Mouse (Mus musculus) limb, embryonic 13.5 days (tissue): ENCODE data around the gene Gab3. TPM values are rescaled to one million over a fixed set of nuclear protein-coding genes. Genes with fewer than 3 reads are reported as not detected.
"Not testable (repeated sequence)": the region's sequence is repeated elsewhere in the genome, so short reads cannot be mapped to it uniquely, and the experiment has no call there.

ENCODE experiments used
- ATAC-seq: fragments of 200-750 bp; cut with Nextera tagmentation; 2 replicates; pipeline ENCODE4 v1.8.0; 2017; ENCODE audit warnings: low read depth, moderate number of reproducible peaks, moderate TSS enrichment; ENCODE audit not compliant: low FRiP score
- H3K27ac ChIP-seq: fragments of 300-500 bp; sonication (generic); 2 replicates; pipeline ENCODE4 v1.5.1; 2015; ENCODE audit warnings: inconsistent platforms, mild to moderate bottlenecking, moderate library complexity
- H3K27me3 ChIP-seq: fragments of 300-500 bp; sonication (generic); 2 replicates; pipeline ENCODE4 v1.6.1; 2015; ENCODE audit warnings: mild to moderate bottlenecking, inconsistent platforms
- H3K36me3 ChIP-seq: fragments of 300-500 bp; sonication (generic); 2 replicates; pipeline ENCODE4 v1.6.1; 2015; ENCODE audit warnings: inconsistent platforms, mild to moderate bottlenecking, moderate library complexity
- H3K4me1 ChIP-seq: fragments of 300-500 bp; sonication (generic); 2 replicates; pipeline ENCODE4 v1.6.1; 2015; ENCODE audit warnings: inconsistent platforms
- H3K4me2 ChIP-seq: fragments of 300-500 bp; sonication (generic); replicated peaks from 2 replicates; pipeline ENCODE4 v1.6.1; 2015; ENCODE audit warnings: inconsistent platforms, mild to moderate bottlenecking, moderate library complexity
- H3K4me3 ChIP-seq: fragments of 300-500 bp; sonication (generic); 2 replicates; pipeline ENCODE4 v1.5.1; 2015; ENCODE audit warnings: moderate library complexity, mild to moderate bottlenecking, inconsistent platforms
- H3K9ac ChIP-seq: fragments of 300-500 bp; sonication (generic); 2 replicates; pipeline ENCODE4 v1.6.1; 2015; ENCODE audit warnings: mild to moderate bottlenecking, inconsistent platforms
- H3K9me3 ChIP-seq: fragments of 300-500 bp; sonication (generic); 2 replicates; pipeline ENCODE4 v1.6.1; 2016; ENCODE audit warnings: inconsistent platforms
- WGBS: fragments of 180-500 bp; shearing (Covaris S2); methylation state at CpG from one replicate; pipeline ENCODE4 v1.1.7; 2015; 5-methylcytosine and 5-hydroxymethylcytosine counted together
- polyA plus RNA-seq: library from polyadenylated mRNA; unstranded; fragments of >200 nt; fragmentation: Nextera tagmentation; extraction: Ambion mirVana; gene quantifications from 2 replicates; pipeline ENCODE4 v1.2.1, GENCODE M21; 2015

Gab3 gene
- polyA plus RNA-seq, 1 experiment from 2014 or later = 2.3 TPM

DNA sequence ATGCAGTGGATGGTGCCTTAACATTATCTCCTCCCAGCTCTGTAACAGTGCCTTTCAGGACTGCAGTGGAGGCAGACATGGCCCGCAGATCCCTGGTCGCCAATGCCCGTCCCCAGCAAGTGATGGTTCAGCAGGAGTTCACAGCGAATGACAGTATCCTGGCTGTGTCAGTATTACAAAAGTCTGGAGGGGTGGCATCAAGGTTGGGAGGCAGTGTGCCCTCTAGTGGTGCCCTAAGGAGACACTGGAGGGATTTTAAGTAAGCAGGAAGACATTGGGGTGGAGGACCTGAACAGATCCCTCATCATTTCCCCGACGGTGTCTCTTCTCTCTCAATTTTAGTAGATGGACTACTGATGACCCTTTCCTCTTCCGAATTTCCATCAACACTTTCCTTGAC lies 126.1 kb downstream of the Gab3 start:
- not testable (repeated sequence) for H3K4me2 ChIP-seq, H3K9me3 ChIP-seq, H3K4me1 ChIP-seq, H3K27ac ChIP-seq, H3K4me3 ChIP-seq, H3K27me3 ChIP-seq, H3K9ac ChIP-seq, ATAC-seq, H3K36me3 ChIP-seq
- WGBS = 67% methylated on average over 7 of the region's 7 CpGs

Other genes with a start within 250 kb of the Gab3 start
- gene Gm5936, start 248.3 kb downstream of the Gab3 start, polyA plus RNA-seq = not detected in 2 replicates
- 150 and 161 TPM in 2 replicates for gene Dkc1, start 10.4 kb upstream of the Gab3 start, polyA plus RNA-seq
- 47.9 and 48.6 TPM in 2 replicates for gene Mpp1, start 45.6 kb upstream of the Gab3 start, polyA plus RNA-seq
- gene Smim9, start 78.3 kb upstream of the Gab3 start, polyA plus RNA-seq = not detected in 2 replicates